Mouse (Mus musculus) gonadal fat pad, adult 2 months (tissue): Measurements from ENCODE around the gene Sh3bp2. TPM values are rescaled to one million over a fixed set of nuclear protein-coding genes. Genes with fewer than 3 reads are reported as not detected.

ENCODE experiments used
- polyA plus RNA-seq: library from polyadenylated mRNA; depleted of rRNA; stranded (reverse); fragments of >200 nt; gene quantifications from 2 replicates; pipeline ENCODE4 v1.2.3, GENCODE M21; 2012; rRNA removed

The Sh3bp2 gene
- polyA plus RNA-seq, 1 experiment: 16.2 TPM

Other genes starting within 250 kb of the Sh3bp2 start
- gene Zfyve28, start 237.4 kb upstream of the Sh3bp2 start, polyA plus RNA-seq: 1.3 and 5.1 TPM in 2 replicates
- 0.38 and 0.42 TPM in 2 replicates for gene Cfap99, start 237.2 kb upstream of the Sh3bp2 start, polyA plus RNA-seq
- 87.8 and 111 TPM in 2 replicates for gene Rnf4, start 189.5 kb upstream of the Sh3bp2 start, polyA plus RNA-seq
- 33.9 and 44.8 TPM in 2 replicates for gene Fam193a, start 155.9 kb upstream of the Sh3bp2 start, polyA plus RNA-seq
- 20.1 and 20.9 TPM in 2 replicates for gene Tnip2, start 11.8 kb upstream of the Sh3bp2 start, polyA plus RNA-seq
- gene Add1, start 47.8 kb downstream of the Sh3bp2 start, polyA plus RNA-seq: 131 and 143 TPM in 2 replicates
- 79.5 and 91.4 TPM in 2 replicates for gene Mfsd10, start 111.4 kb downstream of the Sh3bp2 start, polyA plus RNA-seq
- 12.1 and 13.8 TPM in 2 replicates for gene Nop14, start 134.3 kb downstream of the Sh3bp2 start, polyA plus RNA-seq
- 0.41 and 1.4 TPM in 2 replicates for gene Grk4, start 134.5 kb downstream of the Sh3bp2 start, polyA plus RNA-seq
- 16.1 and 19.0 TPM in 2 replicates for gene Htt, start 235.9 kb downstream of the Sh3bp2 start, polyA plus RNA-seq